Mouse (Mus musculus): ENCODE results near the gene Rarb.

The Rarb gene

GRCm38 (mm10) chr14:16541641-16542040, 277.3 kb downstream of the Rarb start:
- peak; percentile 35 to 74 for DNase-seq (ENCODE audit: inconsistent age in 2 of 2, low spot score in 1 of 2)

GRCm38 (mm10) chr14:16537433-16537832, 281.5 kb downstream of the Rarb start:
- no peak for DNase-seq (ENCODE audit: inconsistent age in 2 of 2, low spot score in 1 of 2)

- DNase-seq (ENCODE audit: inconsistent age in 2 of 2, low spot score in 1 of 2), result no peak
Observed at GRCm38 (mm10) chr14:16528631-16529030, 290.3 kb downstream of the Rarb start.

DNA sequence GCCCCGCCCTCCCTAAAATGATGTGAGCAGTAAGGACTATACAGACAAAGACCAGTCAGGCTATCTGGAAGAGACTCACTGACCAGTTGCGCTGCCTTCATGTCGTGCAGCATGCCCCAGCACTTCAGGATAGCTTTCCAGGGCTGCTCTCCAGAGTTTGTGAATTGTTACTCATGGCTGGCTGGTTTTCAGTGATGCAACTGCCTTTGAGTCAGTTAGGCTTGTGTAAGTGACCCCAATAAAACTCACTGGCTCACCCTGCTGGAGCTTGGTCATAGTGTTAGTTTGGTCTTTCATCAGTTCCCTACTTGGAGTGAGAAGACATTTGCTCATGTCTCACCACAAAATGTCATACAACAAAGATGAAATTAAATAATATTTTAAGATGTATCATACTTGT, 292.8 kb downstream of the Rarb start:
- peak; percentile 67 to 90 for DNase-seq (ENCODE audit: inconsistent age in 2 of 2, low spot score in 1 of 2)

- DNase-seq (ENCODE audit: inconsistent age in 2 of 2, low spot score in 1 of 2), result no peak
Observed at GRCm38 (mm10) chr14:16525137-16525924, 293.6 kb downstream of the Rarb start.

GRCm38 (mm10) chr14:16522852-16523251, 296.1 kb downstream of the Rarb start:
- DNase-seq (ENCODE audit: inconsistent age in 2 of 2, low spot score in 1 of 2), result no peak

DNA sequence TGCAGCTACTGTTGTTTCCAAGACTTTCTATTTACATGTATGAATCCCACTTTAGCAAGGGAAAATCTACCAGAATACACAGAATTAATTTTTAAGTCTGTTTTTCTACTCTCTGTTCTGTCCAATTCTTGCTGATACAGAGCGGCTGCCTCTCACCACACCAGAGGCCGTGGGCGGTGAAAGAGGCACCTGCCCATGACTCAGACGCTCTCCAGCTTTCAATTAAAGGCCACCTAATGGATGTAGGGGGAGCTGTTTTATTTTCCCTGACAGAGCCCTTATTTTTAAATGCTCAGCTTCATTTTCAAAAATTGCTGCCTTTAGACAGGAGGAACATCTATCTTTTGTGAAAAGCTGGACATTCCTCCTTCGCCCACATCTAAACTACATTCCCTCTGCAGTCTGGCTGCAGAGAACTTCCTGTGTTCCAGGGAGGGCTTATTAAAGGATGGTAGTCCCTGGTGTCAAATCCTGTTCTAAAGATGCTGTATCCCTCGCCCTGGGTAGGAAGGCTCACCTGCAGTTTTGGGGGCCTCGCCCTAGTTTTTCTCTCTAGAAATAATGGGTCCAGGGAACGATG, 299.3 kb downstream of the Rarb start:
- no peak for DNase-seq (ENCODE audit: inconsistent age in 2 of 2, low spot score in 1 of 2)

- no peak for DNase-seq (ENCODE audit: inconsistent age in 2 of 2, low spot score in 1 of 2)
Observed at GRCm38 (mm10) chr14:16517958-16518357, 301.0 kb downstream of the Rarb start.

- no peak for DNase-seq (ENCODE audit: inconsistent age in 2 of 2, low spot score in 1 of 2)
Observed at GRCm38 (mm10) chr14:16515731-16516130, 303.2 kb downstream of the Rarb start.

- DNase-seq (ENCODE audit: inconsistent age in 2 of 2, low spot score in 1 of 2), result no peak
Observed at GRCm38 (mm10) chr14:16510574-16510973, 308.4 kb downstream of the Rarb start.

- no peak for DNase-seq (ENCODE audit: inconsistent age in 2 of 2, low spot score in 1 of 2)
Observed at GRCm38 (mm10) chr14:16509825-16510224, 309.1 kb downstream of the Rarb start.

DNA sequence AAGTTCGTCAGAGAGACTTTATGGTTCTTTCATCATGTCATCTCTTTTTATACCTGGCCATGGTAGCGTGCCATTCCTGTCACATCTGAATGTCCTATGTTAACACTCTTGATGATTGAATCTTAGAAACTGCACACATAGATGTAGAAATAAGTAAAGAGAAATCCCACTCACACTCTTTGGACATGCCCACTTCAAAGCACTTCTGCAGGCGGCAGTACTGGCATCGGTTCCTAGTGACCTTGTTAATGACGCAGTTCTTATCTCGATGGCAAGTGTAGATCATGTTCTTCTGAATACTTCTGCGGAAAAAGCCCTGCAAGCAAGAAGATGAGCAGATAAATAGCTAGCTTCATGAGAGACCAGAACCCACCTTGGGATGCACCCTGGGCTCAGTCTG, 310.2 kb downstream of the Rarb start:
- peak; percentile 51 to 71 for DNase-seq (ENCODE audit: inconsistent age in 2 of 2, low spot score in 1 of 2)

DNA sequence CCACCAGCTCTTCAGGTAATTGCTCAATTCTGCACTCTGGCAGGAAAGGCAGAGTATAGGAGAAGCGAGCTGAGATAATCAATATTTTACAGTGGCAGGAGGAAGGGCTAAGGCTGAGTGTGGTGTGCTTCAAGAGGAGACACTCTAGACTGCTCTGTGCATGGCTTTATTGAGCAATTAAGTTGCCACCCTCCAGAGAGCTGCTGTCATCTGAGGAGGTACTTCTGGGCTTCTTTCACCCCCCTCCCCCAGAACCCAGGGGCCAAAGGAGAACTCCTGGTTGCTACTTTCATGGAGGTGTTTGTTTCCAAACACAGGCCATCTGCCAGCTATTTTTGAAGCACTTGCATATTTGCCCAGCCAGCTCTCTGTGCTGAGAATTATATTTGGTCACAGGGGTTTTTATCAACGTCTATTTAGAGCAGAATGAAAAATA, 321.7 kb downstream of the Rarb start:
- DNase-seq (ENCODE audit: inconsistent age in 2 of 2, low spot score in 1 of 2), result no peak

GRCm38 (mm10) chr14:16483656-16484380, 335.1 kb downstream of the Rarb start:
- DNase-seq (ENCODE audit: inconsistent age in 2 of 2, low spot score in 1 of 2), result peak; percentile 54 to 79

- no peak for DNase-seq (ENCODE audit: inconsistent age in 2 of 2, low spot score in 1 of 2)
Observed at GRCm38 (mm10) chr14:16480621-16481020, 338.3 kb downstream of the Rarb start.

DNA sequence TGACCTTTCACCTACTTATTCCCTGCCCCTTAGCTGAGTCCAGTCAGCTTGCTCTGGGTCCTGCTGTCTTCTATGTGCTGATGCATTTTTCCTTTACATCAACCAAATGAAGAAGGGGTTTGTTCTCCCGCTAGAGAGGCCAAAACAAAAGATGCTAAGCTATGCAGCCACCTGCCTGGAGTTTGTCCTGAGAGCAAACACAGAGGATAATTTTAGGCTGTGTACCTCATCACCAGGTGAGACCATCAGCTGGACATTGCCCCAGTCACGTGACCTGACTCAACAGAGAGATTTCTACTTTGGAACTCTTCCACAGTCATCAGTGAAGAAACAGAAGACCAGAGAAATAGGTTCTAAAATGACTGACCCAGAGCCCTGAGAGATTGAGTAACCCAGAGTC, 339.4 kb downstream of the Rarb start:
- DNase-seq (ENCODE audit: inconsistent age in 2 of 2, low spot score in 1 of 2), result no peak

DNA sequence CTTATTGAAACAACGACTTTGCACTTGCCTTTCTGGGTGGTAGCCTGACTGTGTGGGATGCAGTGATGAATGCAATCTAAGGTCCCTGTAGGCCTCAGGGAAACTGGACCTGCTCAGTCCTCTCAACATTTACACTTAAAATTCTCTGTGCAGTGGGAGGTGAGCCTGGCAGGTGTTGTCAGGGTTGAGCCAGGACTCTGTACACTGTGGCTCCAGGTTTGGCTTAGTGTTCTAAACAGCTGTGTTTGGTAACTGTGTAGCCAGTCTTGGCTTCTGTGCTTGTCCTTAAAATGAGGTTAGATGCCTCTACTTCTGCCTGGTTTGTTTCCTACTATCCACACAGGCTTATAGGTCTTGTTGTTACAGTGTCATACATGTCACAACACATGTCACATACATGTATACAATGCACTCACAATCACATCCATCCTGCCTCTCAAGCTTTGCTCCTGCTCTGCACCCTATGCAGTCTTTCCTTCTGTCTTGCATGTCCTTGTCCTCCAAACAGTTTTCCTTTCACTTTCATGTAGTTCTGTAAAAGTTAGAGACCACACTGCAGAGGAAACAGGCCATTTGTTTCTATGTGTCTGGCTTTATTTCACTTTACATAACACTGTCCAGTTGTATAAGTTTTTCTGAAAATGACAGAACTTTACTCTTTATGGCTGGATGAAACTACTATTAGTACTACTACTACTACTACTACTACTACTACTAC, 340.2 kb downstream of the Rarb start:
- peak in 1 of 2 experiments; percentile 43 for DNase-seq (ENCODE audit: inconsistent age in 2 of 2, low spot score in 1 of 2)

- no peak for DNase-seq (ENCODE audit: inconsistent age in 2 of 2, low spot score in 1 of 2)
Observed at GRCm38 (mm10) chr14:16448269-16448987, 370.5 kb downstream of the Rarb start.

DNA sequence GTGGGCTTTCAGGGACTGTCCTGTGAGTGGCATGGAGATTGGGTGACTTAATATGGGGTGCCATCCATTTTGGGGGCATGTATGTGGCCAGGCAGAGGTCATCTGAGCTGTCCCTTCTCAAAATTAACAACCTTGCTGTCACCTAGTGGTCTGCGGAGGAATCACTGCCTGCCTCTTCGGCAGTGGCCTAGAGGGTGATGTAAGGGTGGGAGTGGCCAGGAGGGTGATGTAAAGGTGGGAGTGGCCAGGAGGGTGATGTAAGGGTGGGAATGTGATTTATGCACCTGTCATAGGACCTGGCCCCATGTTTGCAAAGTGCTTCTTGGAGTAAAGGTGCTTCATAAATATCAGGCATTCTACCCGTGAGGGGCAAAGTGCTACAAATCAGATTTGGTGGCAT, 371.4 kb downstream of the Rarb start:
- DNase-seq (ENCODE audit: inconsistent age in 2 of 2, low spot score in 1 of 2), result no peak

DNA sequence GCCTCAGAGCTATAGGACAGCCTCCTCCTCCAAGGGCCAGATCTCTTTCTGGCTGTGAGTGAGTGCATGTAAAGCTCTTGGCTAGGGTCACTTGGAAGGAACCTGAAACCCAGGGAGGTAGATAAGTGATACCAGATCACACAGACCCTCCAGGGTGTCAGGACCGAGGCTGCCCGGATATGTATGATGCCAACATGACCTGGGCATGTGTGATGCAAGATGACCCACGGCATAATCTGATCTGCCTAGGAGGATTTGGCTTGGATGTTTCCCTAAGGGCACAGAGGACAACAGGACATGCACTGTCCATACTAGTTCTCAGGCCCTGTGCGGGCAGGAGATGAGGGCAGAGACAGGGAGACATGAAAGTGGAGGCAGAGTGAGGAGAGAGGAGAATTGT, 374.1 kb downstream of the Rarb start:
- no peak for DNase-seq (ENCODE audit: inconsistent age in 2 of 2, low spot score in 1 of 2)
